Mouse (Mus musculus) kidney, adult 18-20 months (tissue): ENCODE data around the gene Zfp488.

Experiments used
- DNase-seq: peaks from one replicate; pipeline ENCODE4 v3.0.0; 2021

Gene Zfp488

GRCm38 (mm10) chr14:33942222-33942621 lies 36.3 kb downstream of the Zfp488 start:
- DNase-seq, result no peak

GRCm38 (mm10) chr14:33940739-33941138 lies 37.8 kb downstream of the Zfp488 start, which contains the start of gene Gdf2:
Gdf2 (plus strand) TSS chr14:33941039.
- DNase-seq, result no peak

- peak; percentile 64 for DNase-seq
Observed at GRCm38 (mm10) chr14:33939117-33939516, 39.4 kb downstream of the Zfp488 start.

- DNase-seq, result peak; percentile 65
Observed at GRCm38 (mm10) chr14:33933778-33934317, 44.7 kb downstream of the Zfp488 start.

- peak; percentile 72 for DNase-seq
Observed at GRCm38 (mm10) chr14:33932935-33933703, 45.4 kb downstream of the Zfp488 start.

GRCm38 (mm10) chr14:33931853-33932252 lies 46.7 kb downstream of the Zfp488 start:
- no peak for DNase-seq

- DNase-seq, result peak; percentile 33
Observed at GRCm38 (mm10) chr14:33923168-33924070, 55.1 kb downstream of the Zfp488 start, which contains the start of gene Gdf10. Gdf10 (plus strand) TSS chr14:33923587.

- no peak for DNase-seq
Observed at GRCm38 (mm10) chr14:33922771-33923167, 55.8 kb downstream of the Zfp488 start.

- no peak for DNase-seq
Observed at GRCm38 (mm10) chr14:33920727-33921559, 57.6 kb downstream of the Zfp488 start.
